Mouse (Mus musculus): ENCODE measurements around the gene Gm4353. TPM values are rescaled to one million over a fixed set of nuclear protein-coding genes. Genes with fewer than 3 reads are reported as not detected.

Gene Gm4353
- polyA plus RNA-seq, 1 experiment from 2014 or later = 1.1 TPM

- H3K9ac ChIP-seq (replicated peaks; ENCODE audit: low read length) = peak overlapping the region; percentile 90
- WGBS = under 1% methylated on average over 19 of the region's 19 CpGs
- H3K4me3 ChIP-seq (ENCODE audit: low read length) = peak overlapping the region; percentile 86
- H3K4me1 ChIP-seq (ENCODE audit: insufficient read depth, low read length) = peaks cover 17% of the 10 kb centered on the region
- peak overlapping the region; percentile 73 for H3K4me2 ChIP-seq (replicated peaks; ENCODE audit: low read depth, low read length)
- H3K9me3 ChIP-seq (ENCODE audit: low read length) = no peaks in the 10 kb centered on the region
- H3K36me3 ChIP-seq (ENCODE audit: insufficient read depth, low read length) = no peaks in the 10 kb centered on the region
- H3K27me3 ChIP-seq (ENCODE audit: insufficient read depth, low read length) = no peaks in the 10 kb centered on the region
- H3K27ac ChIP-seq (ENCODE audit: low read length) = peak overlapping the region; percentile 87
- peak; percentile 90 for ATAC-seq (ENCODE audit: low FRiP score, low TSS enrichment)
Observed at GRCm38 (mm10) chr7:116093466-116093850, 9.0 kb upstream of the Gm4353 start.

GRCm38 (mm10) chr7:116092710-116093465 is 8.5 kb upstream of the Gm4353 start:
- under 1% methylated on average over 38 of the region's 38 CpGs for WGBS
- peak; percentile 100 for ATAC-seq (ENCODE audit: low FRiP score, low TSS enrichment)
- Histone ChIP-seq H3K4me3 (ENCODE audit: low read length) (peak overlapping the region; percentile 86), H3K27ac (ENCODE audit: low read length) (peak overlapping the region; percentile 87), H3K36me3 (ENCODE audit: insufficient read depth, low read length) (no peaks in the 10 kb centered on the region), H3K4me2 (replicated peaks; ENCODE audit: low read depth, low read length) (peak overlapping the region; percentile 73), H3K9ac (replicated peaks; ENCODE audit: low read length) (peak overlapping the region; percentile 90), H3K9me3 (ENCODE audit: low read length) (no peaks in the 10 kb centered on the region), H3K27me3 (ENCODE audit: insufficient read depth, low read length) (no peaks in the 10 kb centered on the region), H3K4me1 (ENCODE audit: insufficient read depth, low read length) (peaks cover 17% of the 10 kb centered on the region)

DNA sequence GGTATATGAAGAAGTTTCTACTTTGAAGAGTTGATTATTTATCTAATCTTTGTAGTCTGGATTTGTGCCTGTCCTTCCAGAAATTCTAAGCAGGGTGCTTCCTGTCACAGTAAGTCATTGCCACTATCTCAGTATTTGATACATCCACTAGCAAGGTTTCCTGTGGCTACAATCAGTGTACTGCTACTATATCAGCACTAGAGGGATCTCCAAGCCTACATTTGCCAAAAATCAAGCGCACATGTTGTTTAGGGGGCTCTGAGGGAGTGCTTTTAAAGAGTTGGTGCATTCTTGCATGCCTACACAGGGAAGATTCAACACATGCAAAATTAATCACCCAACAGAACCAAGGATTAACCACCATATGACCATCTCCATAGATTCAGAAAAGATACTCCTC is 23.7 kb downstream of the Gm4353 start:
- 74% methylated on average over 1 of the region's 1 CpGs for WGBS
- Histone ChIP-seq H3K36me3 (ENCODE audit: insufficient read depth, low read length) (no peaks in the 10 kb centered on the region), H3K4me3 (ENCODE audit: low read length) (no peak overlapping the region), H3K4me2 (replicated peaks; ENCODE audit: low read depth, low read length) (no peak overlapping the region), H3K9ac (replicated peaks; ENCODE audit: low read length) (no peak overlapping the region), H3K4me1 (ENCODE audit: insufficient read depth, low read length) (no peaks in the 10 kb centered on the region), H3K27ac (ENCODE audit: low read length) (no peak overlapping the region), H3K9me3 (ENCODE audit: low read length) (no peaks in the 10 kb centered on the region), H3K27me3 (ENCODE audit: insufficient read depth, low read length) (no peaks in the 10 kb centered on the region)
- no peak for ATAC-seq (ENCODE audit: low FRiP score, low TSS enrichment)

- Histone ChIP-seq H3K9me3 (ENCODE audit: low read length) (no peaks in the 10 kb centered on the region), H3K4me3 (ENCODE audit: low read length) (peak overlapping the region; percentile 51), H3K36me3 (ENCODE audit: insufficient read depth, low read length) (no peaks in the 10 kb centered on the region), H3K9ac (replicated peaks; ENCODE audit: low read length) (no peak overlapping the region), H3K27ac (ENCODE audit: low read length) (no peak overlapping the region), H3K27me3 (ENCODE audit: insufficient read depth, low read length) (peaks cover 49% of the 10 kb centered on the region), H3K4me1 (ENCODE audit: insufficient read depth, low read length) (peaks cover 24% of the 10 kb centered on the region), H3K4me2 (replicated peaks; ENCODE audit: low read depth, low read length) (peak overlapping the region; percentile 94)
- ATAC-seq (ENCODE audit: low FRiP score, low TSS enrichment) = no peak
- WGBS = 23% methylated on average over 15 of the region's 15 CpGs
Observed at GRCm38 (mm10) chr7:116040470-116041019, 43.9 kb downstream of the Gm4353 start.

DNA sequence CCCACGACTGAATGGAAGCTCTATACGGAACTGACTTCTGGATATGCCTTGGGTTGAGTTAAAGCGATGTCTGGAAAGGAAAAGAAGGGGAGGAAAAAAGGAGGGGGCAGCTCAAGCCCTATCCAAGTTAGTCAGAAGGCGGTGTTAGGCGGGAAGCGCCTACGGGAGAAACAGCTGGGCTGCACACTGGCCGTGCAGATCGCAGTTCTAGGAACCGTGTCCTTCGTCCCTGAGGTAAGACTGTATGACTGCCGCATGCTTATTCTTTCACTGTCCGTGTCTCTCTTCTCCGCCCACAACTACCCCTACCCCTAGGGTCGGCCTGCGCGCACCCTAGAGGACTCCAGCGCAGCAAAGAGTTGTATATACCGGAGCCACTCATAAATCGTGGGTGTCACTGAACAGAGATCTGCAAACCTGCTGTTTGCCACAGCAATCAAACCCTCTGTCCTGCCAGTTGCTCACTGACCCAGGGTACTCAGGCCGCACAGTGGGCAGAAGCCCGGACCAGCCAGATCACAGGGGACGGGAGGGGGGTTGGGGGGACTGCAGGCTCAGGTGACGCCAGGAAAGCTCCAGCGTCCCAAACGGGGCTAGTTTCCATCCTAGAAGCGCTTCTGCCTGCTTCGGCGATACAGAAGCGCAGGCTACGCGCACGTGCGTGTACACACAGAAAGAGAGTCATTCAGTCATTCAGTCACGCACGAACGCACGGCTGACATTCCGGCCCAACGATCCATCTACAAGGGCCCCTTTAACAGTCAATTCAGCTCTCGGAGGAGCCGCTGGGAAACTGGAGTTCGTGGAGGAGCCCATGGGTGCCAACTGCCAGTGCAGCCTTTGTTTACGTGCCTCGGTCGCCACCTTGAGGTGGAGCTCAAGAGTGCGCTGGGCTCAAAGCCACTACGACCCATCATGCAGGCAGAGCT is 44.6 kb downstream of the Gm4353 start:
- H3K27me3 ChIP-seq (ENCODE audit: insufficient read depth, low read length) = peaks cover 57% of the 10 kb centered on the region
- H3K4me3 ChIP-seq (ENCODE audit: low read length) = peak overlapping the region; percentile 51
- no peaks in the 10 kb centered on the region for H3K9me3 ChIP-seq (ENCODE audit: low read length)
- ATAC-seq (ENCODE audit: low FRiP score, low TSS enrichment) = peak; percentile 83
- H3K4me1 ChIP-seq (ENCODE audit: insufficient read depth, low read length) = peaks cover 26% of the 10 kb centered on the region
- H3K36me3 ChIP-seq (ENCODE audit: insufficient read depth, low read length) = no peaks in the 10 kb centered on the region
- H3K4me2 ChIP-seq (replicated peaks; ENCODE audit: low read depth, low read length) = peak overlapping the region; percentile 94
- H3K27ac ChIP-seq (ENCODE audit: low read length) = no peak overlapping the region
- WGBS = under 1% methylated on average over 48 of the region's 48 CpGs
- H3K9ac ChIP-seq (replicated peaks; ENCODE audit: low read length) = peak overlapping the region; percentile 43

DNA sequence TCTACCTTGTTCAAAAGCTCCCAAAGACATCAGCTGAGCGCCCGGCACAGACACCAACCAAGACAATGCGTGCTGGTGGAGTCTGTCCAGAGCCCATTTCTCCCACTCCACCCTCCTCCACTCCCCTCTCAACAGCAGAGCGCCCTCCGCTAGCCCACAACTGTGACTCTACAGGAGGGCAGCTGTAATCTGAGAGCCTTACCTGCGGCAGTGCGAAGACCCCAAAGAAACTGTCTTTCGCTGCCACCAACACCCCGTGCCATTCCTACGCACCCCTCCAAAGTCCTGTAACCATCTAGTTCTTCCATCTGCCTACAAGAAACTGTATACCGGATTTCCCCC is 45.3 kb downstream of the Gm4353 start, which contains the start of gene 1110004F10Rik:
Gene 1110004F10Rik (plus strand): TSS at position 202 of the 342 bp plus-strand sequence.
- H3K36me3 ChIP-seq (ENCODE audit: insufficient read depth, low read length) = no peaks in the 10 kb centered on the region
- H3K4me2 ChIP-seq (replicated peaks; ENCODE audit: low read depth, low read length) = peak within 1 kb of the TSS; percentile 94
- WGBS = 0% methylated on average over 11 of the region's 11 CpGs
- peak within 1 kb of the TSS; percentile 43 for H3K9ac ChIP-seq (replicated peaks; ENCODE audit: low read length)
- H3K4me1 ChIP-seq (ENCODE audit: insufficient read depth, low read length) = peaks cover 32% of the 10 kb centered on the region
- no peak within 1 kb of the TSS for H3K27ac ChIP-seq (ENCODE audit: low read length)
- H3K9me3 ChIP-seq (ENCODE audit: low read length) = no peaks in the 10 kb centered on the region
- no peak; the same call in 1 of the 2 replicates for ATAC-seq (ENCODE audit: low FRiP score, low TSS enrichment)
- peak within 1 kb of the TSS; percentile 51 for H3K4me3 ChIP-seq (ENCODE audit: low read length)
- peaks cover 63% of the 10 kb centered on the region for H3K27me3 ChIP-seq (ENCODE audit: insufficient read depth, low read length)

- Histone ChIP-seq H3K9ac (replicated peaks; ENCODE audit: low read length) (peak within 1 kb of the TSS; percentile 43), H3K4me3 (ENCODE audit: low read length) (peak within 1 kb of the TSS; percentile 51), H3K27me3 (ENCODE audit: insufficient read depth, low read length) (peaks cover 67% of the 10 kb centered on the region), H3K36me3 (ENCODE audit: insufficient read depth, low read length) (no peaks in the 10 kb centered on the region), H3K4me1 (ENCODE audit: insufficient read depth, low read length) (peaks cover 33% of the 10 kb centered on the region), H3K27ac (ENCODE audit: low read length) (no peak within 1 kb of the TSS), H3K9me3 (ENCODE audit: low read length) (no peaks in the 10 kb centered on the region), H3K4me2 (replicated peaks; ENCODE audit: low read depth, low read length) (peak within 1 kb of the TSS; percentile 94)
- ATAC-seq (ENCODE audit: low FRiP score, low TSS enrichment) = no peak
- WGBS = under 1% methylated on average over 11 of the region's 11 CpGs
Observed at GRCm38 (mm10) chr7:116038511-116038910, 45.9 kb downstream of the Gm4353 start, which contains the start of gene Sox6. Gene Sox6, minus strand, starts transcription at chr7:116038796.

DNA sequence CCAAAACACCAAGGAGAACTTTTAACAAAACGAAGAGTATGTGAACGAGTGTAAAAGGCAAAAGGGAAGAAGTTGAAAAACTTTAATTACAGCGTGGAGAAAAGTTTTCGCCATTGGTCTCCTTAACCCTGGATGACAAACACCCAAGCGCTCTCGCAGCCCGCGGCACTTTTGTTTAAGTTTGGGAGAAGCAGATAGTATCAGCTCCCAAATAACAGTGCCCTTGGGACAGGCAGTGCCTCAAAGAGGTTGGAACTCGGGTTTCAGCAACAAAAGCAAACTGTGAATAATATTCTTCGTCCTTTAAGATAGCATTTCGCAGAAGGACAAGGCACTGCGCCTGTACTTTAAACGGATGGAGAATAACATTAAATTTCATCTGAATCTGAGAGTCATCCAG is 46.4 kb downstream of the Gm4353 start:
- WGBS = 2% methylated on average over 13 of the region's 13 CpGs
- no peaks in the 10 kb centered on the region for H3K9me3 ChIP-seq (ENCODE audit: low read length)
- no peak overlapping the region for H3K27ac ChIP-seq (ENCODE audit: low read length)
- H3K9ac ChIP-seq (replicated peaks; ENCODE audit: low read length) = no peak overlapping the region
- ATAC-seq (ENCODE audit: low FRiP score, low TSS enrichment) = no peak
- H3K4me1 ChIP-seq (ENCODE audit: insufficient read depth, low read length) = peaks cover 33% of the 10 kb centered on the region
- H3K4me3 ChIP-seq (ENCODE audit: low read length) = peak overlapping the region; percentile 24; the same call in 1 of the 2 replicates
- no peaks in the 10 kb centered on the region for H3K36me3 ChIP-seq (ENCODE audit: insufficient read depth, low read length)
- peak overlapping the region; percentile 40 for H3K4me2 ChIP-seq (replicated peaks; ENCODE audit: low read depth, low read length)
- H3K27me3 ChIP-seq (ENCODE audit: insufficient read depth, low read length) = peaks cover 64% of the 10 kb centered on the region

DNA sequence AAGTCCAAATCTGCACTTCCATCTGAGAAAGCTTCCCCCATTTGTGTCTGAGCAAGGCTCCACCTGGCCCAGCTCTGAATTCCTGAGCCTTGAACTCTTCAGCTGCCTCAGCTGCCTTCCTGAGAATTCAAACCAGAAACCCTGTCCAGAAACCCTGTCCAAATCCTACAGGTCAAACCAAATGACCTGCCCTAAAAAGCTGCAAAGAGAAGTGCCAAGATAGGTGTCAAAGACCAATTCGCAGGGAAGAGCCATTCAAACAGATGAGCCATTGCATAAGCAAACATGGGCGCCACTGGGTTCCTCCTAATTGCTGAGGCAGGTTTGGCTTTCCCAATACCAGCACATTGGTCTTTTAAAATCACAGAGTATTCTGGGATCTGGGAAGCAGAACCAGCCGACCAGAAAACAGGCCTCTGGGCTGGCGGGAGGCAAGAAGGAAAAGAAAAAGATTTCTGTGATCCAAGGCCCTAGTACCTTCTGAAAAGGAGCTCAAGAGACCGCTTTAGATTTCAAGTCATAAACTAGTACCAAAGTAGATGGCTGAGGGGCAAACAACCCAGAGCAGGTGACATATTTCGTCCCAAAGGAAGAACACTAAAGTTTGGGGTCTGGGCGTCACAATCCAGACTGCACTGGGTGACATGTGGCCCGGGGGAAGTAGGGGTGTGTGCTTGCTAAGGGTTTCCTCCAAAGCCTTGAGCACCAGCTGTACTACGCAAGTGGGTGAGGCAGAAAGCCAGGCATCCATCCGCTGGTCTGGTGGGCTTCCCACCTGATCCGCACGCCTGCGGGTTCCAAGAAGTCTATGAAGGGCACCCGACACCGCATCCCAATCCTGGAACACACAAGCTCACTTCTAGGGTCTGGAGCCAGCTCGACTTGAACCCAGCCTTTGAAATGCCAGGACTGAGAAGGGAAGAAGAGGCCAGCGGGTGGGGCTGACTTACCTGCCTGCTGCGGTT is 47.6 kb downstream of the Gm4353 start:
- Histone ChIP-seq H3K4me2 (replicated peaks; ENCODE audit: low read depth, low read length) (no peak overlapping the region), H3K4me1 (ENCODE audit: insufficient read depth, low read length) (peaks cover 33% of the 10 kb centered on the region), H3K27ac (ENCODE audit: low read length) (no peak overlapping the region), H3K36me3 (ENCODE audit: insufficient read depth, low read length) (no peaks in the 10 kb centered on the region), H3K4me3 (ENCODE audit: low read length) (no peak overlapping the region), H3K27me3 (ENCODE audit: insufficient read depth, low read length) (peaks cover 62% of the 10 kb centered on the region), H3K9me3 (ENCODE audit: low read length) (no peaks in the 10 kb centered on the region), H3K9ac (replicated peaks; ENCODE audit: low read length) (no peak overlapping the region)
- WGBS = 21% methylated on average over 18 of the region's 18 CpGs
- no peak for ATAC-seq (ENCODE audit: low FRiP score, low TSS enrichment)
